Mouse (Mus musculus) R1 (cell line): ENCODE data around the gene Pak1ip1.
"Not testable (repeated sequence)": the region's sequence is repeated elsewhere in the genome, so short reads cannot be mapped to it uniquely, and the experiment has no call there.

Experiments
- DNase-seq: peaks from one replicate; pipeline ENCODE4 v3.0.0-alpha.2; 2018; ENCODE audit warnings: low read depth, low spot score

The Pak1ip1 gene

DNA sequence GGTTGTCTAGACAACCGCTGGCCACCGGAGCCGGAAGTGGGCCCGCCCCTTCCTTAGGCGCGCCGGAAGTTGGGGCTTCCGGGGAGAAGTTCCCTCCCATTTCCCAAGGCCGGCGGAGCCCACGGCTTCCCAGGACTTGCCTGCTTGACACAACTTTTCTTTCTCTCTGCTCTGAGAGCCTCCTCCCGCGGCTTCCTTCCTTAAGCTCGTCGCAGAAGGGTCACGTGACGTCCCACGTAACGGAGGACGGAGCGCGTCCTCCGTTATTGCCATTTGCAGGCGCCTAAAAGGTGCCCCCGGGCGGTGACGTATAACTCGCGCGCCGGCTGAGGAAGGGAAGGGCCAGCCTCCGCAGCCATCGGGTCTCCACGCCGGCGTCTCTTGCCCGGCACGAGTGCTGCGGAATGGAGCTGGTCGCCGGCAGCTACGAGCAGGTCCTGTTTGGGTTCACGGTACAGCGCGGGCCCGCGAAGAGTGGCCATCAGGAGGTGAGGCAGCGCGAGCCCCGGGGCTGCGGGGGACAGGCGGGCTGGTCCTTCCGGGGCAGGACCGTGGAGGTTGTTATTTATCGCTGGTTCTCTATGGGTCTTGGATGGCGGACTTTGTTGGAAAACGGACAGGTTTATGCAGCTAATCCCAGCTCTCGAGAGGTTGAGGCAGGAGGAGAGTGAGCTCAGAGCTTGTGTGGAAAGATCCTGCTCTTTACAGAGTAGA is at the start of gene Pak1ip1:
Gene Pak1ip1 (plus strand): TSS at position 98 of the 714 bp plus-strand sequence.
- peak; percentile 97 for DNase-seq

- peak; percentile 76 for DNase-seq
Measured at GRCm38 (mm10) chr13:40951386-40951976, 49.3 kb upstream of the Pak1ip1 start.

DNA sequence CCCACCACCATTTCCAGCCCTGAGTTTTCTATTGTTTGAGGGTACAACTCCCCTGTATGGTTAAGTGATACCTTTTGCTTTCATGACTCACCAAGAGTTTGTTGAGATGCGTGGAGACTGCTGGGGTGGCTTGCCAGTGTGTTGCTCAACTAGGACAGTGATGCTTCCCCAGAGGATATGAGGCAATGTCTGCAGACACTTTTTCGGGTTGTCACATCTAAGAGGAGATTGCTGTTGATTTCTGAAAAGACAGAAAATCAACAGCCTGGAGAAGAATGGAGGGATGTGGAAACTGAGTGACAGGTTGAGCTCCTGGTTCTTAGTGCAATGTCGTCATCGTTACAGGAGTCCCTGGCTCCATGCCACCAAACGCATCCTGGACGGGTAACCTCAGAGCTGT is 47.6 kb upstream of the Pak1ip1 start:
- DNase-seq, result no peak

GRCm38 (mm10) chr13:40955773-40956172 is 45.0 kb upstream of the Pak1ip1 start:
- DNase-seq, result no peak

DNA sequence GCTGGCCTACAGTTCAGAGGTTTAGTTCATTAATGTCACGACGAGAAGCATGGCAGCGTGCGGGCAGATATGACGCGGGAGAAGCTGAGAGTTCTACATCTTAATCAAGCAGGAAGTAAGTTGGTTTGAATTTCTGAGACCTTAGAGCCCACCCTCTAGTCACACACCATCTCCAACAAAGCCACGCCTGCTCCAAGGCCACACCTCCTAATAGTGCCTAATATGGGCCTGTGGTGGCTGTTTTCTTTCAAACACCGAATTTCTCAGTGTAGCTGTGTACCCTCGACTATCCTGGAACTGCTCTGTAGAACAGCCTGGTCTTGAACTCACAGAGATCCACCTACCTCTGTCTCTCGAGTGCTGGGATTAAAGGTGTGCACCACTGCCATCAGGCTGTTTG is 33.2 kb upstream of the Pak1ip1 start:
- DNase-seq, result peak; percentile 39

DNA sequence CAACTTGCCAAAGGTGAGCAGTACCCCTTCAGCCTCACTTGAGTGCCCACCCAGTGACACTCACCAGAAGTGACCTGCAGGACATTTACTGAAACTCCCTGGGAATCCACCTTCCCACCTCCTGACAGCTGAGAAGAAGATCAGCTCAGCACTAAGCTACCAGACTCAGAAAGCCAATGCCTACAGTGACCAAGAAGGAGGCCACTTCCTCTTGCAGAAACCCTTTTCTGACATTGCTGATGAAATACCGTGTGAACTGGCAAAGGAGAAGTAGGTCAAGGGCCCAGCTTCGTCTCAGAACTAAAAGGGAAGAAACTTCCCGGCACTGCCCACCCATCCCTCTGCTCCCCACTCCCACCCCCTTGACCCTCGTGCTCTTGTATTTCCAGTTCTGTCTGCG is 32.3 kb upstream of the Pak1ip1 start:
- no peak for DNase-seq

GRCm38 (mm10) chr13:40969761-40970390 is 30.9 kb upstream of the Pak1ip1 start:
- peak; percentile 74 for DNase-seq

- no peak for DNase-seq
Measured at GRCm38 (mm10) chr13:40971261-40971660, 29.6 kb upstream of the Pak1ip1 start.

GRCm38 (mm10) chr13:40971831-40972230 is 29.0 kb upstream of the Pak1ip1 start:
- no peak for DNase-seq

DNA sequence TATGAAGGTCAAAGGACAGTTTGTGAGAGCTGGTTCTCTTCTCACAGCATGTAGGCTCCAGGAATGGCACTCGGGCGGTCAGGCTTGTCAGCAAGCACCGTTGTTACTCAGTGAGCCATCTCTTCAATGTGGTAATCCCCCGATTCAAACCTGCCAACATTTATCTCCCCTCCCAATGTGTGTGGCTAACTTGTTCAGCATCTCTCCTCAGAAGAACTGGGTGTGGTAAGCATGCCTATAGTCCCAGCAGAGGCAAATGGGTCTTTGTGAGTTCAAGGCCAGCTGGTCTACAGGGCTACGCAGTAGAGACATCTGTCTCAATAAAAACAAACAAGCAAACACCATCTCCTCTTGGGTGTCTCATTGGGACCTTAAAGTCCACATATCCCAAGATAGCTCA is 27.8 kb upstream of the Pak1ip1 start:
- DNase-seq, result peak; percentile 61

GRCm38 (mm10) chr13:40977609-40978008 is 23.2 kb upstream of the Pak1ip1 start:
- DNase-seq, result peak; percentile 91

- no peak for DNase-seq
Measured at GRCm38 (mm10) chr13:40978652-40979051, 22.2 kb upstream of the Pak1ip1 start.

DNA sequence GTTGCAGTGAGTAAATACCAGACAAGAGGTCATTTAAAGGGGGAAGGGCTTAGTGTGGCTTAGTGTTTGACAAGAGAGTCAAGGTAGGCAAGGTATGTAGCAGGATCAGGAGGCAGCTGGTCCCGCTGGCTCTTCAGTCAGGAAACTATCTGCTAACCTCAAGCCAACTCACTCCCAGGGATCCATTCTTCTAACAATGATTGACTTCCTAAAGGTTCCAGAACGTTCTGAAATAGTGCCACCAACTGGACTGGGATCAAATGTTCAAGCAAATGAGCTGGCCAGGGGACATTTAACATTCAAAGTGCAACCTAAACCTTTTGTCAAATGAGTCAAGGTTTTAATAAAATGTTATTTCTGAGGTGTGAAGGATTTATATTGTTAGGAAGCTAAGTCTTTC is 21.5 kb upstream of the Pak1ip1 start:
- DNase-seq, result no peak

DNA sequence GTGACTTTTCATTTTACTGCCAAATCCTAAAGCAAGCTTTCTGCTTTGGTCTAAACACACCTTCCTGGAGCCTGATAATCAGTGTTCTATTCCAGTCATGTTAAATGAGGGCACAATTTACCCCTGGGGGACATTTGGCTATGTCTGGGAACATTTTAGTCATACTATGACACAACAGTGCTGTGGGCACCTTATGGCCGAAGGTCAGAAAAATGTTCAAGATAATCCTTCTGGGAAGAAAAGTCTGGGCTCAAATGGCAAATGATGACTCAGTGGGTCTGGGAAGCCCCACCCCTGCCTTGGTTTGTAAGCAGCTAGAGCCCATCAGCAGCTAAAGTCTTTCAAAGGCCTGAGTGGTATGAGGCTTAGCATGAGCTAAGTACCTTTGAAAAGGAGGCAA is 18.1 kb upstream of the Pak1ip1 start:
- DNase-seq, result no peak

DNA sequence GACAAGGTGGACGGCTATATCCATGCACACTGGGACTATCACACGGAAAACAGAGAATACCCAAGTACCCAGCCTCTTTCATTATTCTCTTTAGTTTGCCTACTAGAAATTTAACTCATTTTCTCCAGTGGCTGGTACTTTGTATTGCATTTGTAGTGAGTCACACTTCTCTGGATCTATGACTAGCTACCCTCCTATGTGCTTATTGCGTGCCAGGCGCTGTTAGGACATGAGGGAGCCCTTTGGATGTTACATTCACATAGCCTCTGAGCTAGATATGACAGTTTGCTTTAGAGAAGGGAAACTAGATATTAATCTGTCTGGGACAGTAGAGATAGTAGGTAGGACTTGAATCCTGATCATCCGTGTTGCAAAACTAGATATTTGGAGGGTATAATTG is 14.7 kb upstream of the Pak1ip1 start:
- DNase-seq, result no peak

DNA sequence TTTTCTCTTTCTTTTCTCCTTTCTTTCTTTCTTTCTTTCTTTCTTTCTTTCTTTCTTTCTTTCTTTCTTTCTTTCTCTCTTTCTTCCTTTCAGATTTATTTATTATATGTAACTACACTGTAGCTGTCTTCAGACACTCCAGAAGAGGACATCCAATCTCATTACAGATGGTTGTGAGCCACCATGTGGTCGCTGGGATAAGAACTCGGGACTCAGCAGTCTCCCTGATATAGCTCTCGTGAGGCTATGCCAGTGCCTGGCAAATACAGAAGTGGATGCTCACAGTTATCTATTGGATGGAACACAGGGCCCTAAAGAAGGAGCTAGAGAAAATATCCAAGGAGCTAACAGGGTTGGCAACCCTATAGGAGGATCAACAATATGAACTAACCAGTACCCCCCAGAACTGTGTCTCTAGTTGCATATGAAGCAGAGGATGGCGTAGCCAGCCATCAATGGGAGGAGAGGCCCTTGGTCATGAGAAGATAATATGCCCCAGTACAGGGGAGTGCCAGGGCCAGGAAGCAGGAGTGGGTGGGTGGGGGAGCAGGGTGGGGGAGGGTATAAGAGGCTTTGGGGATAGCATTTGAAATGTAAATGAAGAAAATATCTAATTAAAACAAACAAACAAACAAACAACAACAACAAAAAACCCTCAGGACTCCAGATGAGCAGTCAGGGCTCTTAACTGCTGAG is 13.1 kb upstream of the Pak1ip1 start:
- DNase-seq, result not testable (repeated sequence)

GRCm38 (mm10) chr13:40988418-40988817 is 12.4 kb upstream of the Pak1ip1 start:
- DNase-seq, result no peak

DNA sequence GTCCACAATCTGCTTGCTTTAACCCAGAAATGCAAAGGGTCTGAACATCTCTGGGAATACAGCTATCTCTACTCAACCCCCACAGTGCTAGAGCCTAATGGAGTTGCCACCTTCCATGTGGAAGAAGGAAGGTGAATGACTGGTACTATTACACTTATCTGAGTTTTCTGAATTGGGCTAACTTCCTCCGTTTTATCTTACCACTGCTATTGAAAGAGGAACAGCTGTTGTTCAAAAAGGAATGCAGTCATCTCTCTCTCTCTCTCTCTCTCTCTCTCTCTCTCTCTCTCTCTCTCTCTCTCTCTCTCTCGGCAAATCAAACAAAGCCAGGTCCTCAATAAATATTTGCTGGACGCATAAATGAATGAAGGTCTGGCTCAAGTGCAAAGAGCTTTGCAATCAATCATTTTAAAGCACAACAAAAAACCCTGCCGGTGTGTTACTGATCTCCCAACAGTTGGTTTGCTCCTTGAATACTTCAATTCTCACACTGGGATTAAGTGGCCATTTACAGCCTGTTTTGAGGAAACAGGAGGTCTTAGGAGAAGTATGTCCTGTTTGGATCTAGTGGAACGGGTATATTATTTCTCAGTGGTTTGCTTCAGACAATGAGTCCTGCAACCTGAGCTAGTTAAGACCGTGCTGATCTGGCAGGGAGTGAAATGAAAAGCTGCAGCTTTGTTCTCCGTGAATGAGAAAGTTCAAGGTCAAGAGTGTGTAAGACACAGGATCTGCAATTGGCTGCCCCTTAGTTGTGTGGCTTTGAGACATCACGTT is 6.1 kb upstream of the Pak1ip1 start:
- peak; percentile 81 for DNase-seq

GRCm38 (mm10) chr13:40998537-40998936 is 2.3 kb upstream of the Pak1ip1 start:
- not testable (repeated sequence) for DNase-seq

DNA sequence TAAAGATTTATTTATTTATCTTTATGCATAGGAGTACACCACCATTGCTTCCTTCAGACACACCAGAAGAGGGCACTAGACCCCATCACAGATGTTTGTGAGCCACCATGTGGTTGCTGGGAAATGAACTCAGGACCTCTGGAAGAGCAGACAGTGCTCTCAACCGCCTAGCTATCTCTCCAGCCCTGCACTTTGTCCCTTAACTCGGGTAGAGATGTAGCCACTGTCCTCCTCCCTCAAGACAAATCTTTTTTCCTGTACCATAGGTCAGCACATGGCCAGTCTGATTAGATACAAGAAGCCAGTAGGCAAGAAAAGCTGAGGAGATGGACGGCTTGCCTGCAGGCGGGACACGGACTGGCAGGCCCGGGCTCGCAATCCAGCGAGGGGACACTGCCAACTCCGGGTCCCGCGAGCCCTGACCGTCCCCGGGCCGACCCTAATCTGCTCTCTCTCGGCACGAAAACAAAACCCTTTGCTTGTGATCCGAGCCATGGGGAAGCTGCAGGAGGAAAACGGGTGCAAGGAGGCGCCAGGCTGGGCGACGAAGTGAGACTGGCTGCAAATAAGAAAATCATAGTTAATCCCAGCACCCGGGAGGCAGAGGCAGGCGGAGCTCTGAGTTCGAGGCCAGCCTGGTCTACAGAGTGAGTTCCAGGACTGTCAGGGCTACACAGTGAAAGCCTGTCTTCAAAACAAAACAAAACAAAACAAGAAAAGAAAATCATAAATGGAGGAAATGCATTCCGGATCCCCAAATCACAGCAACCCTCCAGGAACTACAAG is 490 bp upstream of the Pak1ip1 start:
- peak; percentile 40 for DNase-seq

- DNase-seq, result no peak
Measured at GRCm38 (mm10) chr13:41002001-41002400, 1.2 kb downstream of the Pak1ip1 start.
